Mouse (Mus musculus) limb, embryonic 11.5 days (tissue): ENCODE results near the gene 5330417H12Rik. TPM values are rescaled to one million over a fixed set of nuclear protein-coding genes. Genes with fewer than 3 reads are reported as not detected.

ENCODE experiments used
- ATAC-seq: fragments of 200-750 bp; cut with Nextera tagmentation; 2 replicates; pipeline ENCODE4 v1.8.0; 2017; ENCODE audit warnings: low read depth; ENCODE audit not compliant: insufficient number of reproducible peaks, low FRiP score, low TSS enrichment
- DNase-seq: peaks from one replicate; pipeline ENCODE4 v3.0.0-alpha.2; 2015; ENCODE audit warnings: low spot score
- H3K27ac ChIP-seq: fragments of 300-500 bp; sonication (generic); replicated peaks from 2 replicates; pipeline ENCODE4 v1.5.1; 2014; ENCODE audit warnings: low read depth, mild to moderate bottlenecking, low read length
- H3K27me3 ChIP-seq: fragments of 300-500 bp; sonication (generic); 2 replicates; pipeline ENCODE4 v1.6.1; 2014; ENCODE audit warnings: mild to moderate bottlenecking, low read length, mixed read lengths; ENCODE audit not compliant: control insufficient read depth, insufficient read depth
- H3K36me3 ChIP-seq: fragments of 300-500 bp; sonication (generic); 2 replicates; pipeline ENCODE4 v1.6.1; 2014; ENCODE audit warnings: mild to moderate bottlenecking, low read length, moderate library complexity, mixed read lengths; ENCODE audit not compliant: control insufficient read depth, insufficient read depth
- H3K4me1 ChIP-seq: fragments of 300-500 bp; sonication (generic); 2 replicates; pipeline ENCODE4 v1.6.1; 2014; ENCODE audit warnings: low read length, mixed read lengths; ENCODE audit not compliant: control insufficient read depth, insufficient read depth
- H3K4me2 ChIP-seq: fragments of 300-500 bp; sonication (generic); 2 replicates; pipeline ENCODE4 v1.6.1; 2014; ENCODE audit warnings: low read depth, mild to moderate bottlenecking, moderate library complexity; ENCODE audit not compliant: severe bottlenecking
- H3K4me3 ChIP-seq: fragments of 300-500 bp; sonication (generic); 2 replicates; pipeline ENCODE4 v1.5.1; 2014; ENCODE audit warnings: low read depth, low read length
- H3K9ac ChIP-seq: fragments of 300-500 bp; sonication (generic); 2 replicates; pipeline ENCODE4 v1.6.1; 2014; ENCODE audit warnings: mild to moderate bottlenecking, low read length
- H3K9me3 ChIP-seq: fragments of 300-500 bp; sonication (generic); 2 replicates; pipeline ENCODE4 v1.6.1; 2016; ENCODE audit warnings: low read length; ENCODE audit not compliant: control insufficient read depth
- WGBS: fragments of 180-500 bp; shearing (Covaris S2); extraction: QIAGEN DNeasy Blood & Tissue Kit; methylation state at CpG from one replicate; pipeline ENCODE4 v1.1.7; 2014; 5-methylcytosine and 5-hydroxymethylcytosine counted together
- polyA plus RNA-seq: library from polyadenylated mRNA; unstranded; fragments of >200 nt; fragmentation: Nextera tagmentation; extraction: Ambion mirVana; gene quantifications from 2 replicates; pipeline ENCODE4 v1.2.1, GENCODE M21; 2014

5330417H12Rik gene
- polyA plus RNA-seq, 1 experiment from 2014 or later, result not detected

DNA sequence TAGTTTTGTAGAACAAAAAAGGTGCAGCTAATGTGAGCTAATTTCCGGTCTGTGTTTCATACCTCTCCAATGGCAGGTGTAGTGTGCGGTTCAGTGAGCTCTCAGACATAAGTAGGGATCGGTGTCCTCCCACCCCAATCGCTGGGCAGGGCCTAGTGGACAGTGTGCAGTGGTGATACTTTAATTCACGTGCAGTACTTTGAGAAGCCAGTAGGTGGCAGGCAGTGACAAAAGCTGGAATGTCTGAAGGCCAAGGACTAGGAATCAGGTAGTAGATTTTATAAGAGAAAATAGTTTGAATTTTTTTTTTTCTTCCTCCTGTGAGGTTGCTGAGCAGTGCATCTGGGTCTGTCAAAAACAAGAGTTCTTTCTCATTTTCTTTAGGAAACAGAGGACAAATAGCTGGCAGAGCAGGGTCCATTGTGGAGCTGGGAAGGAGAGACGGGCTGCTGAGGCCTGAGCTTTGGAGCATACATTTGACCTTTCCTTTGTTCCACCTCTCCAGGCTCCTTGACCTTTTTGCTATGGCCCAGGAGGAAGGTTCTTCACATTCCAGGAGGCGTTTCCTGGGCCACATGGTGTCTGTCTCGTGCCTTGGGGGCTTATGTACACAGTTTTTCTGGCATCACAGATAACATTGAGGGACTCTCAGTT, 36.4 kb upstream of the 5330417H12Rik start:
- Histone ChIP-seq H3K4me1 (peaks cover 27% of the 10 kb centered on the region), H3K27me3 (no peaks in the 10 kb centered on the region), H3K9me3 (no peaks in the 10 kb centered on the region), H3K9ac (no peak overlapping the region), H3K27ac (no peak overlapping the region), H3K36me3 (no peaks in the 10 kb centered on the region), H3K4me3 (no peak overlapping the region), H3K4me2 (no peak overlapping the region)
- 17% methylated on average over 8 of the region's 8 CpGs for WGBS
- DNase-seq (peak; percentile 91), ATAC-seq (peak; percentile 48; the same call in 1 of the 2 replicates)

- DNase-seq, result no peak
- WGBS, result 83% methylated on average over 8 of the region's 8 CpGs
- Histone ChIP-seq H3K9me3 (no peaks in the 10 kb centered on the region), H3K4me2 (no peak overlapping the region), H3K4me3 (no peak overlapping the region), H3K27ac (no peak overlapping the region), H3K4me1 (peaks cover 14% of the 10 kb centered on the region), H3K27me3 (no peaks in the 10 kb centered on the region), H3K9ac (no peak overlapping the region), H3K36me3 (no peaks in the 10 kb centered on the region)
- ATAC-seq, result no peak
These were observed 34.4 kb upstream of the 5330417H12Rik start for GRCm38 (mm10) chr7:107659186-107659918.

GRCm38 (mm10) chr7:107656451-107656850, 31.5 kb upstream of the 5330417H12Rik start:
- WGBS, result 80% methylated on average over 6 of the region's 6 CpGs
- no peak for DNase-seq
- Histone ChIP-seq H3K9me3 (no peaks in the 10 kb centered on the region), H3K4me3 (no peak overlapping the region), H3K4me2 (no peak overlapping the region), H3K27me3 (no peaks in the 10 kb centered on the region), H3K4me1 (peaks cover under 1% of the 10 kb centered on the region; the same call in 1 of the 2 replicates), H3K9ac (no peak overlapping the region), H3K27ac (no peak overlapping the region), H3K36me3 (no peaks in the 10 kb centered on the region)
- ATAC-seq, result no peak

DNA sequence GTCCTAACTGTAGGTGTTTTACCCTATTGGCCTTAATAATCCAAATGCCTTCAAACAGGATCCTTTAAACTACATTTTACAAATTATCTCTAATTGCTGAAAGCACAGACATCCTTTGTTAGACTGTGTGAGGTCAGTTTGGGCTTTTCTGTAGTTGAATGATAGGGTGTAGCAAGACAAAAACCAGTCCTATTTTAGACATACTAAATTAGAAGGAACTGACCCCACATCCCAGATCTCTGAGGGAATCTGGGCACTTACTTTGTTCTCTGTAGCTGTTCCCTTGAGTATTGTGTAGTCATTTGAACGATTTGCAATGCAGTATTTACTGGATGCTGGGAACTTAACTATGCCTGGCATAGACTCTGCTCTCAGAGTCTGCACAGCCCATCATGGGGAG, 26.9 kb upstream of the 5330417H12Rik start:
- Histone ChIP-seq H3K27me3 (no peaks in the 10 kb centered on the region), H3K4me2 (no peak overlapping the region), H3K4me3 (no peak overlapping the region), H3K9me3 (no peaks in the 10 kb centered on the region), H3K36me3 (no peaks in the 10 kb centered on the region), H3K4me1 (no peaks in the 10 kb centered on the region), H3K27ac (no peak overlapping the region), H3K9ac (no peak overlapping the region)
- no peak for DNase-seq
- 40% methylated on average over 1 of the region's 1 CpGs for WGBS
- 0 out of 2 replicates have a peak, but pooled peaks have one; percentile 60 for ATAC-seq

GRCm38 (mm10) chr7:107649990-107650389, 25.0 kb upstream of the 5330417H12Rik start:
- Histone ChIP-seq H3K4me1 (no peaks in the 10 kb centered on the region), H3K4me3 (no peak overlapping the region), H3K27me3 (no peaks in the 10 kb centered on the region), H3K4me2 (no peak overlapping the region), H3K9ac (no peak overlapping the region), H3K27ac (no peak overlapping the region), H3K36me3 (no peaks in the 10 kb centered on the region), H3K9me3 (peaks cover under 1% of the 10 kb centered on the region; the same call in 1 of the 2 replicates)
- WGBS, result 85% methylated on average over 7 of the region's 7 CpGs
- DNase-seq (no peak), ATAC-seq (no peak)

DNA sequence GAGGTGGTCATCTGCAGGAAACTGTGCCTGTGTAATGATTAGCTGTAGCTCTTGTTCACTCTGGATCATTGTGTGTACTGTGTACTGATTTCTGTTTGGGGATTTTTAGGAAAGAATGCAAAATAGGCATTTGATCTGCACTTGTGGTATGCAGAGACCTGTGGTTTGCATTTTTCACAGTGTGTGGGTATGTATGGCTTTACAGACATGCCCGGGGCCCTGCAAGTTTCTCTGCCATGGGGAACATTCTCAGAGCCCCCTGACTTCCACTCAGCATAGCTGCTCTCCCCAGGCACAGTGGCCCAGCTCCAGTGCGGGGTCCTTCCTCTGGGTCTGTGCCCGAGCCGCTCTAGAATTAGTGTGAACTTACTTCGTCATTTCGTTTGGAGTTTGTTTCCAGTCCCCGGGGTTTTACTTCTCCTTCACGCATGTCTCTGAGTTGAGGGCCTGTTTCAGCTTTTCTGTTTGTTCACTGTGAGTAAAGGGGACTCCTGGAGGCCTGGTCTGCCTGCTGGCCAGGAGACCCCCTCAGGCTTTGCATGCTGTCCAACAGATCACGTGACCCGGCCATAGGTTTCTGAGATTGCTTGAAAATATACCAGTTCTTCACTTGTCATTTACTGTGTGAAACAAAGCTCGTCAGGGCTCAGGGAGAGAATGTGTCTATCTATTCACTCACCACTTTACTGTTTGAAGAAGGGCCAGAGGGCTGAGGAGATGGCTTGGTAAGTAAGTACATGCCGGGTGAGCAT, 24.2 kb upstream of the 5330417H12Rik start:
- no peak overlapping the region for H3K9ac ChIP-seq
- no peaks in the 10 kb centered on the region for H3K4me1 ChIP-seq
- H3K27me3 ChIP-seq, result no peaks in the 10 kb centered on the region
- peaks cover 2% of the 10 kb centered on the region; the same call in 1 of the 2 replicates for H3K9me3 ChIP-seq
- DNase-seq (no peak), ATAC-seq (no peak)
- no peak overlapping the region for H3K27ac ChIP-seq
- no peak overlapping the region for H3K4me2 ChIP-seq
- H3K4me3 ChIP-seq, result no peak overlapping the region
- WGBS, result 88% methylated on average over 12 of the region's 12 CpGs
- H3K36me3 ChIP-seq, result no peaks in the 10 kb centered on the region

- no peak overlapping the region for H3K9ac ChIP-seq
- ATAC-seq, result no peak
These were observed 20.0 kb upstream of the 5330417H12Rik start for GRCm38 (mm10) chr7:107644987-107645386.

DNA sequence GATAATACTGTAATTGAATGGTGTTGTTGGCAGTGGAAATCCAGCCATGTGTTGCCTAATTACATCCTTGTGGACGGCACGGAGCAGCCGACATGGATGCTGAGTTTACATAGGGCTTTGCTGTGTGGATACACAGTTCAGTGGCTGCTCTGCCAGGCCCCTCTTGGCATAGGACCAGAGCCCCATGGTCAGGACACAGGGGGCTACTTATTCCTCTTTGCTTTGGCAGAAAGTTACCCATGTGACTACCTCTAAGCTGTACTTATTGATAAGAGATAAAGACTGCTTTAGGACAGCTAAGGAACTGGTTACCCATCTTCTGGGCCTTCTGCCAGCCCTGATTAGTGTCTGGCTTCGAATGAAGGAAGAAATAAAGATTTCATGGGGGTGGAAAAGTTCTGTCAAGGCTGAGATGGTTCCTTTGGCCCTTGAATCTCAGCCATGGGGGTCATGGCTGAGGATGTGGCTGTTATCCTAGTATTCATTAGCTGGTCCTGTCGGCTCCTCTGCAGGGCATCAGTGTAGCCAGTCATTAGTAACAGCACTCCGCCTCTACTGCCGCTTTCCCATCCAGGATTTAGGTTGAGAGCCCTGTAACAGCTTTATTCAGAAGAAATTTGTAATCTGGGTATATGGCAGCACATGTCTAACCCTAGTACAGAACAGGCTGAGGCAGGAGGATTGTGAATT, 17.8 kb upstream of the 5330417H12Rik start:
- Histone ChIP-seq H3K9me3 (peaks cover 2% of the 10 kb centered on the region; the same call in 1 of the 2 replicates), H3K9ac (no peak overlapping the region), H3K27ac (no peak overlapping the region), H3K36me3 (no peaks in the 10 kb centered on the region), H3K4me2 (no peak overlapping the region), H3K4me3 (no peak overlapping the region), H3K27me3 (no peaks in the 10 kb centered on the region), H3K4me1 (no peaks in the 10 kb centered on the region)
- DNase-seq (no peak), ATAC-seq (no peak)
- 83% methylated on average over 7 of the region's 7 CpGs for WGBS

More at GRCm38 (mm10) chr7:107644987-107645386, 20.0 kb upstream of the 5330417H12Rik start:
- Histone ChIP-seq H3K4me2 (no peak overlapping the region), H3K4me3 (no peak overlapping the region), H3K4me1 (no peaks in the 10 kb centered on the region), H3K27me3 (no peaks in the 10 kb centered on the region), H3K36me3 (no peaks in the 10 kb centered on the region), H3K9me3 (peaks cover 2% of the 10 kb centered on the region; the same call in 1 of the 2 replicates), H3K27ac (no peak overlapping the region)
- WGBS, result 98% methylated on average over 2 of the region's 2 CpGs
- DNase-seq, result no peak
